Mouse (Mus musculus): ENCODE results near the gene Btbd9.

DNA sequence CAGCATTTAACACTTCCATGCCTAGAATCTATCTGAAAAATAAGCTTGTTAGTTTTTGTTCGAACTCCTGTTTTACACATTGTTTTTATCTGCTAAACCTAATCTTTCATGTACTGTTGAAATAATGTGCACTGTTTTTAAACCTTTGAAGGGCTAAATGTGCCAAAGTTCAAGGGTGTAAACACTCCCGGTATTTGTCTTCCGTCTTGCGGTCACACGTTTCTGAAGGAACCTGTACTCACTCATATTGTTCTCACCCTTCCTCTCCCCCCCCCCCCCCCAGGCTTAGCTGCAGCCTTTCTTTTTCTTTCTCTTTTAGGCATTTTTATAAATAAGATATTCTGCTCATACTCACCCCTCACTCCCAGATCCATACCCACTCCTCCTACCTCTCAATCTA lies 212.9 kb downstream of the Btbd9 start:
- TF ChIP-seq POLR2A (IDR thresholded peaks at IDR 0.05; ENCODE audit: borderline replicate concordance, insufficient read depth, low read length) = no peak
- no peak for TF ChIP-seq CTCF (IDR thresholded peaks at IDR 0.05; ENCODE audit: borderline replicate concordance, insufficient read depth, low read depth, low read length)
